Mouse (Mus musculus): ENCODE results near the gene Scamp5.

GRCm38 (mm10) chr9:57497236-57497635 is 29.4 kb upstream of the Scamp5 start:
- TF ChIP-seq MAFK (IDR thresholded peaks at IDR 0.05; ENCODE audit: insufficient read depth, low read depth, low read length) (no peak), HCFC1 (IDR thresholded peaks at IDR 0.05; ENCODE audit: borderline replicate concordance, insufficient read depth, low read length) (no peak)
